Mouse (Mus musculus) midbrain, embryonic 16.5 days (tissue): ENCODE measurements around the gene Hbb-bt. TPM values are rescaled to one million over a fixed set of nuclear protein-coding genes. Genes with fewer than 3 reads are reported as not detected.
"Not testable (repeated sequence)": the region's sequence is repeated elsewhere in the genome, so short reads cannot be mapped to it uniquely, and the experiment has no call there.

ENCODE experiments used
- ATAC-seq: fragments of 200-750 bp; cut with Nextera tagmentation; 2 replicates; pipeline ENCODE4 v1.8.0; 2017; ENCODE audit warnings: moderate TSS enrichment
- H3K27ac ChIP-seq: fragments of 300-500 bp; sonication (generic); 2 replicates; pipeline ENCODE4 v1.5.1; 2014; ENCODE audit warnings: mild to moderate bottlenecking, low read length, mixed read lengths
- H3K27me3 ChIP-seq: fragments of 300-500 bp; sonication (generic); 2 replicates; pipeline ENCODE4 v1.6.1; 2014; ENCODE audit warnings: low read depth, low read length, mixed read lengths; ENCODE audit not compliant: control insufficient read depth, insufficient read depth
- H3K36me3 ChIP-seq: fragments of 300-500 bp; sonication (generic); 2 replicates; pipeline ENCODE4 v1.6.1; 2014; ENCODE audit warnings: mild to moderate bottlenecking, low read length, moderate library complexity, mixed read lengths; ENCODE audit not compliant: control insufficient read depth, insufficient read depth
- H3K4me1 ChIP-seq: fragments of 300-500 bp; sonication (generic); 2 replicates; pipeline ENCODE4 v1.6.1; 2014; ENCODE audit warnings: mild to moderate bottlenecking, low read length, mixed read lengths; ENCODE audit not compliant: control insufficient read depth, insufficient read depth
- H3K4me2 ChIP-seq: fragments of 300-500 bp; sonication (generic); 2 replicates; pipeline ENCODE4 v1.6.1; 2014; ENCODE audit warnings: mild to moderate bottlenecking, low read length, mixed read lengths
- H3K4me3 ChIP-seq: fragments of 300-500 bp; sonication (generic); 2 replicates; pipeline ENCODE4 v1.5.1; 2014; ENCODE audit warnings: low read depth, mild to moderate bottlenecking, low read length, moderate library complexity, mixed read lengths
- H3K9ac ChIP-seq: fragments of 300-500 bp; sonication (generic); 2 replicates; pipeline ENCODE4 v1.6.1; 2014; ENCODE audit warnings: low read depth, low read length, mixed read lengths
- H3K9me3 ChIP-seq: fragments of 300-500 bp; sonication (generic); replicated peaks from 2 replicates; pipeline ENCODE4 v1.6.1; 2014; ENCODE audit warnings: mild to moderate bottlenecking, low read length, mixed read lengths; ENCODE audit not compliant: control insufficient read depth, poor library complexity, severe bottlenecking
- WGBS: fragments of 180-500 bp; shearing (Covaris S2); extraction: QIAGEN DNeasy Blood & Tissue Kit; methylation state at CpG from one replicate; pipeline ENCODE4 v1.1.7; 2014; 5-methylcytosine and 5-hydroxymethylcytosine counted together
- polyA plus RNA-seq: library from polyadenylated mRNA; unstranded; fragments of >200 nt; fragmentation: Nextera tagmentation; extraction: Ambion mirVana; gene quantifications from 2 replicates; pipeline ENCODE4 v1.2.1, GENCODE M21; 2015

The Hbb-bt gene
- polyA plus RNA-seq, 1 experiment from 2014 or later: 1,229 TPM

DNA sequence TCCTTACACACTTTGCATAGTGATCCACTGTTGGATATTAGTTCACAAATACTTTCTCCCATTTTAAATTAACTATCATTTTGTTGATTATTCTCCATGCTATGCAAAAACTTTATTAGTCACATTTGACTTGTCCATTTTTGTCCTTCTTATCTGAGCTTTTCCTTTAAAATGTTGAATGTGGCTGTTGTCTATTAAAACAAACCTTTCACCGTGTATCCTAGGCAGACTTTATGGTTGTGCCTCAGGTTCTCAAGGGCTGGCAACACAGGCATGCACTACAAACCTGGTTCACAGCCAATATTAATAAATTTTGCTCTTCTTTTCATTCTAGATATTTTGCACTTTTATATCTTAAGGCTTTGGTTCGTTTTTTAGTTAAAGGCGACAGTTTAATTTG lies 3.0 kb downstream of the Hbb-bt start:
- ATAC-seq: no peak
- H3K27ac ChIP-seq: no peak overlapping the region
- H3K27me3 ChIP-seq: no peaks in the 10 kb centered on the region
- 86% methylated on average over 3 of the region's 3 CpGs for WGBS
- H3K4me3 ChIP-seq: no peak overlapping the region
- no peaks in the 10 kb centered on the region for H3K36me3 ChIP-seq
- no peaks in the 10 kb centered on the region for H3K4me1 ChIP-seq
- H3K9me3 ChIP-seq: no peaks in the 10 kb centered on the region
- H3K9ac ChIP-seq: no peak overlapping the region
- no peak overlapping the region for H3K4me2 ChIP-seq

DNA sequence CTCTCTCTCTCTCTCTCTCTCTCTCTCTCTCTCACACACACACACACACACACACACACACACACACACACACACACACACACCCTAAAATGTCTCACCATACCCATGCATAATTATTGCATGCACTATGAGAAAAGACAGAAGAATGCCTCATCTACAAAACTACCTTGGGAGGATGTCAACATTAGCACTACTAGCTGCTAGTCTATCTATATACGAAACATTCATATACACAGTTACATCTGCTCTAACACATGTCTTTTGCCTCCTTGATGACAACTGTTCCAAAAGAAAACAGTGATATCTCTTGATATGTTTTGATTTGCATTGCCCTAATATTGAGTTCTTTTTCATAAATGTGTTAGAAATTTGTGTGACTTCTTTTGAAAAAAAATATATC lies 3.5 kb downstream of the Hbb-bt start:
- H3K27me3 ChIP-seq: no peaks in the 10 kb centered on the region
- H3K9me3 ChIP-seq: no peaks in the 10 kb centered on the region
- H3K4me1 ChIP-seq: no peaks in the 10 kb centered on the region
- 94% methylated on average over 1 of the region's 1 CpGs for WGBS
- no peak overlapping the region for H3K4me3 ChIP-seq
- no peaks in the 10 kb centered on the region for H3K36me3 ChIP-seq
- no peak for ATAC-seq
- no peak overlapping the region for H3K27ac ChIP-seq
- no peak overlapping the region for H3K4me2 ChIP-seq
- no peak overlapping the region for H3K9ac ChIP-seq

DNA sequence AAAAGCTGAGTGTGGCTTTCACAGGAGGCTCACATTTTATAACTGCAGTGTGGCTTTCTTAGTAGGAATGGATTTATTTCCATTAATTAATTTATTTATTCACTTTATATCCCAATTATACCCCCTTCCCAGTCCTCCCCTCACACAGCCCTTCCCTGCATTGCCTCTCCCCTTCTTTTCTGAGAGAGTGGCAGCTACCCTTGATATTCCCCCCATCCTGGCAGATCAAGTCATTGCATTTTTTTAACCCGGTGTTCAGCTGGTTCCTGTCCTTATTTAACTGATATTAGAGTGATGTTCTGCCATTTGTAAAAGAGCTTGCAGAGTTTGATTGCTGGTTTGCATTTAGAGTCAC lies 4.0 kb downstream of the Hbb-bt start:
- Histone ChIP-seq H3K4me3 (no peak overlapping the region), H3K27ac (no peak overlapping the region), H3K9ac (no peak overlapping the region), H3K9me3 (no peaks in the 10 kb centered on the region), H3K36me3 (no peaks in the 10 kb centered on the region), H3K27me3 (no peaks in the 10 kb centered on the region), H3K4me1 (no peaks in the 10 kb centered on the region), H3K4me2 (no peak overlapping the region)
- WGBS: 84% methylated on average over 1 of the region's 1 CpGs
- ATAC-seq: no peak

DNA sequence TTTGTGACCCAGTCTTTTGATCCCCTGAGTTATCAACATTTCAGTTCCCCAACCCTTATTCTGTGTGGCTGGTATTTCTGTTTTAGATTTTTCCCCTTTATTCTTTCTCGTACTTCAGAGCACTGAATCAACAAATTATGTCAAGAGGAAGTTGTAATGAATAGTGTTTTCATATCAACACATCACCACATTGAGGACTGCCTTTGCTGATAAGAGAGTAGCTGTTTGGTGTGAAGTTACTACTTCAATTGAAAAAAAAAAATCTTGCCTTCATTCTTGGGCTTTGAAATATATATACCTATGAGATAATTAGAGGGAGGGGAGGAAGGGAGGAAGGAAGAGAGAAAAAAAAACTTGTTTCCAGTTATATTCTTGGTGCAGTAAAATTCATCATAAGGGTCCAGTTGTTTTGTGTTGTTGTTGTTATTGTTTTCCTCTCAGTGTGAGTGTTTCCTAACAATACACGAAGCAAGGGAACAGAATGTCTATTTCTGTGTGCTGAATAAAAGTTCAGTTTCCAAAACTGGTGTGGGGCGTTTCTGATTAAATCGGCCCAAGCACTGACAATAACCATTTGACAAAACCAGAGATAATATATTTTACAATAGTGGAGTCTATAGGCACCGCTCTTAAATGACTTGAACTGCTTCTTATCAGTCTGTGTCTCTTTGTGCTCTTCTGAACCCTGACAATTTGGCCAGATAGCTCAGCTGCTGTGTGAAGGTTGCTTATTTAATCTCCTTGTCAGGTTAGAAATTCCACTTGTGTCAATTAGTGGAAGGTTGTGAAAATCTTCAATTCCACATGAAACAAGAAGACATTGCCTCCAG lies 4.6 kb downstream of the Hbb-bt start:
- no peaks in the 10 kb centered on the region for H3K4me1 ChIP-seq
- no peaks in the 10 kb centered on the region for H3K27me3 ChIP-seq
- H3K4me3 ChIP-seq: no peak overlapping the region
- no peak for ATAC-seq
- H3K4me2 ChIP-seq: no peak overlapping the region
- H3K27ac ChIP-seq: no peak overlapping the region
- WGBS: 72% methylated on average over 5 of the region's 5 CpGs
- no peaks in the 10 kb centered on the region for H3K36me3 ChIP-seq
- no peaks in the 10 kb centered on the region for H3K9me3 ChIP-seq
- H3K9ac ChIP-seq: no peak overlapping the region

DNA sequence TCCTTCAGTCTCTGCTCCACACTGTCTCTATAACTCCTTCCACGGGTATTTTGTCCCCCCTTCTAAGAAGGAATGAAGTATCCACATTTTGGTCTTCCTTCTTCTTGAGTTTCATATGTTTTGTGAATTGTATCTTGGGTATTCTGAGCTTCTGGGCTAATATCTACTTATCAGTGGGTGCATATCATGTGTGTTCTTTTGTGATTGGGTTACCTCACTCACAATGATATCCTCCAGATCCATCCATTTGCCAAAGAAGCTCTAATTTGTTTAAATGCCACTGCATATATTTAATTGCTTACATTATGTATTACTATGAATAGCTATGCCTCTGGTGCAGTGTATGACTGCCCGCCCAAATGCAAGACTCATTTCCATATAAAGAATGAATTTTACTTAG lies 5.7 kb downstream of the Hbb-bt start:
- H3K4me2 ChIP-seq, H3K27ac ChIP-seq, H3K36me3 ChIP-seq, ATAC-seq, H3K4me1 ChIP-seq, H3K9me3 ChIP-seq, H3K9ac ChIP-seq, H3K27me3 ChIP-seq, H3K4me3 ChIP-seq: not testable (repeated sequence)
- WGBS: 80% methylated on average over 2 of the region's 2 CpGs

DNA sequence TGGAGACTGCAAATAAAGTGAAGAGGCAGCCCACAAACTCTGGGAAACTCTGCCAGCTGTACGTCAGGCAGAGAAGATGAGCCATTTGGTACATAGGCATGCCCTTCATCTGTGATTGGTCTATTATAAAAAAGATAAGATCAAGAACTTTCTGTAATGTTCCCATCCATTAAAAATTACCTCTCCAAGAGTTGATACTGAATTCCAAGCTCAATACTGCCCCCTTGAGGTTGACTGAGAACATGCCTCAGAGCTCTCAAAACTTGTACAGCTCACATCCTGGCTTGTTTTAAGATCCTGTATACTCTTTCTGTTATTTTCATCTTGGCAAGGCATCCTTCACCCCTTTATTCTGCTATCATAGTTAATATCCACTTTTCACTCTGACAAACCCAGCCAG lies 6.9 kb downstream of the Hbb-bt start:
- 61% methylated on average over 1 of the region's 1 CpGs for WGBS
- Histone ChIP-seq H3K9ac (no peak overlapping the region), H3K4me3 (no peak overlapping the region), H3K27ac (no peak overlapping the region), H3K4me2 (no peak overlapping the region), H3K36me3 (no peaks in the 10 kb centered on the region), H3K9me3 (no peaks in the 10 kb centered on the region), H3K27me3 (no peaks in the 10 kb centered on the region), H3K4me1 (no peaks in the 10 kb centered on the region)
- no peak for ATAC-seq

DNA sequence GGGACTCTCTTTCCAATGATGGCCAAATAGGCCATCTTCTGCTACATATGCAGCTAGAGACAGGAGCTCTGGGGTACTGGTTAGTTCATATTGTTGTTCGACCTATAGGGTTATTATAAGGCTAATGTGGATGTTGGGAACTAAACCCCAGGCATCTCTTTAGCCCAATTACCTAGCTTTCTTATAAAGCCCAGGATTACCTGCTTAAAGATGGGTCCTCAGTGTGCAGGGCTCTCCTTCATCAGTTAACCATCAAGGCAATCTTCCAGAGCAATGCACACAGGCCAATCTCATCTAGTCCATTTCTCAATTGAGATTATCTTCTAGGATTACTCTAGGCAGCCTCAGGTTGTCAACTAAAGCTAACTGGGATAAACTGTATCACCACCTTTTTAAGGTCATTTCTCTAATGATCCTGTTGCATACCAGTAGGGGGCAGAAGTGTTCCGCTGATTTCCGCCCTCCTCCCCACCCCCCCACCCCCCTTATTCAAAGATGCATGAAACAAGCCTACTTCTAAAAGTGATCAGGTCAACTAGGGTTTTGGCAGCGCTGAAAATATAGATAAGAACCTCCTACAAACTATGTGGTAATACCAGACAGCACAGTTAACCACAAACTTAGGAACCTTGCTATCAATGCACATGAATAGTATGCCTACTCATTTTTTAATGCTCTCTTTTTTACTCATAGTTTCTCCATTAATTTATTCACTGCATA lies 21.0 kb downstream of the Hbb-bt start:
- 19% methylated on average over 4 of the region's 4 CpGs for WGBS
- ATAC-seq: no peak

DNA sequence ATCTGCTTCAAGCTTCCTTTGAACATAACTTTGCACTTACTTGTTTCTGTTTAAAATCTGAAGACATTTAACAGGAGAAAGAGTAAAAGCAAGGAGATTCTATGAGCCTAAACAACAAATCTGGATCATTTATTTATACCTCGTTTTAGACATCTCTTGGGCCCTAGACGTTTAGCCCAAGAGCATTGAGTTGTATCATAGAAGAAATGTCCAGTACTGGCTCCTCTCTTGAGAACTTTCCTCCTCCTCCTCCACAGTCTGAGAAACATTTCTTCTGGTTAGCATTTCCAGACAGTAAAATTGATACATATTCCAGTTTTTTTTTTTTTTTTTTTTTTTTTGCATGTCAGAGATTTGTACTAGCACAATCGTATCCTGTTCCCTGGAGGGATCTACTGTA lies 22.1 kb downstream of the Hbb-bt start, which contains the start of gene Olfr67:
Gene Olfr67, minus strand, starts transcription at position 101 of the 400 bp plus-strand sequence.
- H3K27me3 ChIP-seq: no peaks in the 10 kb centered on the region
- H3K9ac ChIP-seq: no peak within 1 kb of the TSS
- H3K36me3 ChIP-seq: no peaks in the 10 kb centered on the region
- no peak for ATAC-seq
- no peak within 1 kb of the TSS for H3K4me3 ChIP-seq
- H3K4me1 ChIP-seq: no peaks in the 10 kb centered on the region
- H3K9me3 ChIP-seq: no peaks in the 10 kb centered on the region
- no peak within 1 kb of the TSS for H3K27ac ChIP-seq
- 86% methylated on average over 3 of the region's 3 CpGs for WGBS
- H3K4me2 ChIP-seq: no peak within 1 kb of the TSS

More for the DNA sequence above, 21.0 kb downstream of the Hbb-bt start:
- Histone ChIP-seq H3K9me3 (no peaks in the 10 kb centered on the region), H3K27me3 (no peaks in the 10 kb centered on the region), H3K36me3 (no peaks in the 10 kb centered on the region), H3K27ac (no peak overlapping the region), H3K4me3 (no peak overlapping the region), H3K4me1 (no peaks in the 10 kb centered on the region), H3K9ac (no peak overlapping the region), H3K4me2 (no peak overlapping the region)

DNA sequence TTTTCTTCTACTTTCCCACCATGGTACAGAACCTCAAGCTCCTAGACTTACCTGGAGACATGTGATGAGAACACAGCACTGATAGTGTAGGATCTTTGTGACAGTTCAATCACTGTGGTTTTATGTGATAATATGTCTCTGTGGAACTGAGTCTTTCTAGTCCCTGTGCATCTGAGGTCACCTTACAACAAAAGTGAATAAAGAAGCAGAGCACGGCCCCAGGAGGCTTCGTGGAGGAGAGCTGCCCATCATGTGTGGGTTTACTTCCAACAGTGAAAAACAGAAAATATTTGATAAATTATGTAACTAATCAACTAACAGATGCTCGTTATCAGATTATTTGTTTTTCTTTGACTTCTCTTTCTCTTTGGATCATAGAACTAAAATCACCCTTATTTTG lies 34.2 kb downstream of the Hbb-bt start, which contains the start of gene Olfr68:
Gene Olfr68, minus strand, starts transcription at position 101 of the 400 bp plus-strand sequence.
- no peak within 1 kb of the TSS for H3K4me2 ChIP-seq
- no peaks in the 10 kb centered on the region for H3K4me1 ChIP-seq
- no peak within 1 kb of the TSS for H3K27ac ChIP-seq
- WGBS: 74% methylated on average over 3 of the region's 3 CpGs
- H3K9ac ChIP-seq: no peak within 1 kb of the TSS
- H3K9me3 ChIP-seq: no peaks in the 10 kb centered on the region
- no peak for ATAC-seq
- no peak within 1 kb of the TSS for H3K4me3 ChIP-seq
- H3K36me3 ChIP-seq: no peaks in the 10 kb centered on the region
- H3K27me3 ChIP-seq: no peaks in the 10 kb centered on the region
